Mouse (Mus musculus): ENCODE data around the gene Pip4k2a. TPM values are rescaled to one million over a fixed set of nuclear protein-coding genes. Genes with fewer than 3 reads are reported as not detected.
A peak's percentile ranks its signal among the peaks of the same experiment; 100 is the strongest.
"Not testable (repeated sequence)": the region's sequence is repeated elsewhere in the genome, so short reads cannot be mapped to it uniquely, and the experiment has no call there.

The Pip4k2a gene
- polyA plus RNA-seq (2015; fragmentation: Nextera tagmentation; extraction: Ambion mirVana) = 12.7 and 12.8 TPM in 2 replicates

DNA sequence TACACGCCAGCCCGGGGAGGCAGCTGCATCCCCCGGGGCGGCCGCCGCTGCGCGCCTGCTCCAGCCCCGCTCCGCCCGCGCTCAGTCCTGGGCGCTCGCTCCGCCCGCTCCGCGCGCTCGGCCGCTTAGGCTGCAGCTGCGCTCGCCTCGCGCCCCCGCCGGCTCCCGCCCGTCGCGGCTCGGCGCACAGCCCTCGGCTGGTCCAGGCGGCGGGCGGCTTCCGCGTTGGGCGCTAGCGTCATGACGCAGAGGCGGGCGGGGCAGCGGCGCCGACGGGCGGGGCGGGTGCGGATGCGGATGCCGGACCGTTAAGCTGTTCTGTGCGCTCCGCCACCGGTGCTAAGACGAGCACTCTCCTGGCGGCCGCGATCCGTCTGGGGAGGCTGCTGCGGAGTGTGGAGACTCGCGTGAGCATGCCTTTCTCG lies at the start of gene Pip4k2a, which contains the start of gene 4930426L09Rik:
TSS of gene Pip4k2a (minus strand) at position 73 of the 425 bp plus-strand sequence.
TSS of gene 4930426L09Rik (plus strand) at position 290 of the 425 bp plus-strand sequence.
- no peaks in the 10 kb centered on the region for H3K9me3 ChIP-seq
- WGBS = under 1% methylated on average over 51 of the region's 66 CpGs
- peak; percentile 98 for ATAC-seq (ENCODE audit: low read depth)

DNA sequence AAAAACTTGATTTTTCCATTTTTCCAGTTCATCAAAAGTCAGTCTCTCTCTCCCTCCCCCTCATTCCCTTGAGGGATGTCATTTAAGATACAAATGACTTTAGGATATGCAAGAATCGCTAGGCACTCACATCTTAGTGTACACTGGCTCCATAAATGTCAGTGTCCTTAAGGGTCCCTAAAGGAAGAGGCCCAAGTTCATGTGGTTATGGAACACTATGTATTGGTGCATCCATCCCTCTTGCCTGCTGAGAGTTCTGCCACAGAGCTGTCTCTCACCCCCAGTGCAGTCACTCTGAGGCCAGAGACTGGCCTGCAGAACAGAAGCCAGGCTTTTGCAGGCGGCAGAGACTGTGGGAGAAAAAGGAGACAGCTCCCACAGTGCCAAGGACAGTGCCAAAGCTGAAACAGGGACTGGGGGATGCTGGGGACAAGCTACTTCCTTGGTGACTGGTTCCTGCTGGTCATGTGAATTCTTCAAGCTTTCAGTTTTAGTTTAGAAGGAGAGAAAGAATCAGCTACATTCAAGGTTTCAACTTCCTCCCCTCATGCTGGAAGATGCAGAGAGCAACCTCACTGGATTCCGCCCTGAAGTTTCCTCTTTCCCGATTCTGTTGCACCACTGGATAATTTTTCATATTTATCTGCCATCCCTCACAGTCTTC lies 40.1 kb upstream of the Pip4k2a start:
- WGBS = 73% methylated on average over 4 of the region's 4 CpGs
- no peaks in the 10 kb centered on the region for H3K27me3 ChIP-seq
- H3K27ac ChIP-seq (replicated peaks) = no peak overlapping the region
- H3K9ac ChIP-seq = no peak overlapping the region
- no peaks in the 10 kb centered on the region for H3K36me3 ChIP-seq
- H3K4me1 ChIP-seq (replicated peaks) = no peaks in the 10 kb centered on the region
- peaks cover 5% of the 10 kb centered on the region; the same call in 1 of the 2 replicates for H3K9me3 ChIP-seq
- no peak overlapping the region for H3K4me2 ChIP-seq
- H3K4me3 ChIP-seq = no peak overlapping the region
- no peak for ATAC-seq (ENCODE audit: low read depth)

More for the DNA sequence above, at the start of gene Pip4k2a, which contains the start of gene 4930426L09Rik:
- Histone ChIP-seq H3K27me3 (no peaks in the 10 kb centered on the region), H3K9ac (peak within 1 kb of the TSS; percentile 76), H3K27ac (replicated peaks) (peak within 1 kb of the TSS; percentile 90), H3K4me3 (peak within 1 kb of the TSS; percentile 58), H3K4me1 (replicated peaks) (peaks cover 21% of the 10 kb centered on the region), H3K36me3 (no peaks in the 10 kb centered on the region), H3K4me2 (peak within 1 kb of the TSS; percentile 92)

DNA sequence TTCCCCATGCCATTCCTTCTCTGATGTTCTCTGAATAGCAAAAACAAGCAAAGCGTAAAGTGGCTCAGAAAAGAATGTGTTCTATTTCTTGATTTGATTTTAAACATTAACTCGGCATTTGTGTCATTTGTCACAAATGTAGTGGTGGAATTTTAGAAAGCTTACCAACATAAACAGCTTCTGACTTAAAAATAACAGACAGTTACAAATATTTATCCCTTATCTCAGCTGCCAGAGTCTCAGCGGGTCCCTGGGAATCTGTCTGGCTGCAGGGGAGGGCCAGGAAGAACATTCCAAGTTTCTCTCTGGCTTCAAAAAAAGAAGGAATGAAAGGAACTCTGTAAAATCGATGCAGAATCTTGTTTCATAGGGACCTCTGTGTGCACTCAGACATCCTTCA lies 39.5 kb upstream of the Pip4k2a start:
- Histone ChIP-seq H3K27ac (replicated peaks) (no peak overlapping the region), H3K4me2 (no peak overlapping the region), H3K4me1 (replicated peaks) (no peaks in the 10 kb centered on the region), H3K9ac (no peak overlapping the region), H3K36me3 (no peaks in the 10 kb centered on the region), H3K4me3 (no peak overlapping the region), H3K9me3 (peaks cover 5% of the 10 kb centered on the region; the same call in 1 of the 2 replicates), H3K27me3 (no peaks in the 10 kb centered on the region)
- ATAC-seq (ENCODE audit: low read depth) = no peak
- 81% methylated on average over 4 of the region's 4 CpGs for WGBS

DNA sequence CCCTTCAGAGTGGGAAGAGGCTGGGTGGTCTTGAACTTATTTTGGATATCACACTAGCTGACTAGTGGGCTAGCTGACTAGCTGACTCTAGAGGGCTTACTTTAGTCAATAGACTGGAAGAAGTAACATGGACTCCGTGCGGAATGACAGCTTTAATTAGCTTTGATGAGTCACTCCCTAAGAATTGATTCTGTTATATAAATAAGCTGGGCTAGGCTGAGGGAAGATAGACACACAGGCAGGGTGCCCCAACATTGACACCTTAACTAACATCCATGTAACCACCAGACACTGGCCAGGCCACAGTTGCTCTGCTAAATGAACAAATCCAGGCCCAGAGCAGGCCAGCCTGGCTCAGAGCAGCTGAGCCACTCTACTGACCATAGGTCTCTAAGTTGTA lies 26.9 kb upstream of the Pip4k2a start:
- Histone ChIP-seq H3K9ac (no peak overlapping the region), H3K27me3 (no peaks in the 10 kb centered on the region), H3K27ac (replicated peaks) (no peak overlapping the region), H3K36me3 (no peaks in the 10 kb centered on the region), H3K9me3 (no peaks in the 10 kb centered on the region), H3K4me1 (replicated peaks) (no peaks in the 10 kb centered on the region), H3K4me2 (no peak overlapping the region), H3K4me3 (no peak overlapping the region)
- 89% methylated on average over 2 of the region's 2 CpGs for WGBS
- ATAC-seq (ENCODE audit: low read depth) = no peak

DNA sequence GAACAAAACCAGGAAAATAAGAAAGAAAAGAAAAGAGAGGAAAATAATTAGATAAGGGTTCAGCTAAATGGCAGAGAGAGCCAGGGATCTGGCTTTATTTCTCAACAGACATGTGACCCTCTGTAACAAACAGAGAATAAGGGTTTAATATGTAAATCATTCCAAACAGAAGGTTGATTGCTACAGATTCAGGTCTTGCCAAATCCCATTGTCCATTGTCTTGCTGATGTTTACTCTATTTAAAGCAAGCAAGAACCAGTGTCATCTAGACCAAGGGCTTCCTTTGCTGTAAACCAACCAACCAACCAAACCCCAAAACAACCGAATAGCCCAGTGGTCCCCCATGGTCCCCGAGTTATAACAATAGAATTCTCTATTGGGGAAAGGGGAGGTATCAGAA lies 20.1 kb upstream of the Pip4k2a start:
- Histone ChIP-seq H3K4me1 (replicated peaks) (no peaks in the 10 kb centered on the region), H3K36me3 (no peaks in the 10 kb centered on the region), H3K4me3 (no peak overlapping the region), H3K9ac (no peak overlapping the region), H3K27ac (replicated peaks) (no peak overlapping the region), H3K27me3 (no peaks in the 10 kb centered on the region), H3K4me2 (no peak overlapping the region), H3K9me3 (no peaks in the 10 kb centered on the region)
- WGBS = 83% methylated on average over 2 of the region's 2 CpGs
- no peak for ATAC-seq (ENCODE audit: low read depth)

DNA sequence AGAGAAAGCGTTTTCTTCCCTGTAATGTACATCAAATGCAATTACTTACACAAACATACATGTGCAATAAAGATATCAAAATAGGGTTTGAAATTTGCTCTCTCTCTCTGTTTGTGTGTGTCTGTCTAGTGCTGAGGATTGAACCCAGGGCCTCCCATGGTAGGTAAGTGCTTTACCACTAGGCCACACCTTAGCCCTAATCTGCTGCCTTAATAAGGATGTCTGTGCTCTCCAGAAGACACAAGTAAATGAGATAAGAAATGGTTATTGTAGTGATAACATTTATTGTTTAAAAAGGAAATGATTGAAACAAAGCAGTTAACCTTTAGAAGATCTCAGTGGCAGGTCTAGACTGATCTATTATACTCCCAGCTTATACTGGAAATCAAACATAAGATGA lies 18.9 kb upstream of the Pip4k2a start:
- no peaks in the 10 kb centered on the region for H3K4me1 ChIP-seq (replicated peaks)
- no peaks in the 10 kb centered on the region for H3K36me3 ChIP-seq
- no peaks in the 10 kb centered on the region for H3K9me3 ChIP-seq
- no peaks in the 10 kb centered on the region for H3K27me3 ChIP-seq
- no peak overlapping the region for H3K4me2 ChIP-seq
- H3K27ac ChIP-seq (replicated peaks) = no peak overlapping the region
- ATAC-seq (ENCODE audit: low read depth) = no peak
- WGBS = 90% methylated on average over 1 of the region's 1 CpGs
- H3K4me3 ChIP-seq = no peak overlapping the region
- no peak overlapping the region for H3K9ac ChIP-seq

DNA sequence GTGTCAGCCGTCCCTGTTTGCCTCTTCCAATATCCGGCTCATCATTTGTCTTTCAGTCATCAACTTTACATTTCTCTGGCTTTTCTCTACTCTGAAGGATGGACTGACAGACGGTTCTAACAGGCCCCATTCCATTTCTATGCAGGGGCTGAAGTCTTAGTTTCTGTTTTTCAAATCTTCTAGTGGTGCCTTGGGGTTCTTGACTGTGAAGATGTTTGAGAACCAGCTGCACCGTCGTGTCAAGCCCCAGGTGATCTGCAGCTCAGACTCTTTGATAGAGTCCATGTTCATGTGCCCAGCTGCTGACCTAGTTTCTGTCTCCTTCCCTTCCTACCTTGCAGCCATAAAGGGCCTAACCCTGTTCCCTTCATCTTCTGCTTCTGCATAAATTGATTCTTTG lies 18.4 kb upstream of the Pip4k2a start:
- Histone ChIP-seq H3K27ac (replicated peaks) (no peak overlapping the region), H3K36me3 (no peaks in the 10 kb centered on the region), H3K4me2 (no peak overlapping the region), H3K9ac (no peak overlapping the region), H3K27me3 (no peaks in the 10 kb centered on the region), H3K4me1 (replicated peaks) (no peaks in the 10 kb centered on the region), H3K9me3 (no peaks in the 10 kb centered on the region), H3K4me3 (no peak overlapping the region)
- ATAC-seq (ENCODE audit: low read depth) = no peak
- WGBS = 84% methylated on average over 5 of the region's 5 CpGs

DNA sequence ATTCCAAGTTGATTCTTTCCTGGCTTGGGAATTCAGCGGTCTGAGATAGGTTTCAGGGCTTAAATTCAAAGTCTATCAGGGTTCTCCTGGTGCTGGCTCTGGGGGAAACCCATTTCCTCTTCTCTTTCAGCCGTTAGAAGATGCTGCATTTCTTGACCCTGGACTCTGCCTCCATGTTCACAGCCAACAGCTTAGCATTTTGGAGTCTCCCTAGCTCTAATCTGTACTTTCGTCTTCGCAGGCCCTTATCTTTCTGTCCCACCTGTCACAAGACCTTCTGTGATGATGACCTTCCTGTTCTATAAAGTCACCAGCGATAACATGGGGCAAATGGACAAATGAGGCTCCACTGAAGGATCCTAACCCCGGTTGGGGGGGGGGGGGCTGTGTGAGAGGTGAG lies 13.5 kb upstream of the Pip4k2a start:
- Histone ChIP-seq H3K27ac (replicated peaks) (no peak overlapping the region), H3K9ac (no peak overlapping the region), H3K27me3 (no peaks in the 10 kb centered on the region), H3K9me3 (no peaks in the 10 kb centered on the region), H3K4me2 (no peak overlapping the region), H3K4me3 (no peak overlapping the region), H3K36me3 (no peaks in the 10 kb centered on the region), H3K4me1 (replicated peaks) (no peaks in the 10 kb centered on the region)
- no peak for ATAC-seq (ENCODE audit: low read depth)
- 88% methylated on average over 6 of the region's 6 CpGs for WGBS

DNA sequence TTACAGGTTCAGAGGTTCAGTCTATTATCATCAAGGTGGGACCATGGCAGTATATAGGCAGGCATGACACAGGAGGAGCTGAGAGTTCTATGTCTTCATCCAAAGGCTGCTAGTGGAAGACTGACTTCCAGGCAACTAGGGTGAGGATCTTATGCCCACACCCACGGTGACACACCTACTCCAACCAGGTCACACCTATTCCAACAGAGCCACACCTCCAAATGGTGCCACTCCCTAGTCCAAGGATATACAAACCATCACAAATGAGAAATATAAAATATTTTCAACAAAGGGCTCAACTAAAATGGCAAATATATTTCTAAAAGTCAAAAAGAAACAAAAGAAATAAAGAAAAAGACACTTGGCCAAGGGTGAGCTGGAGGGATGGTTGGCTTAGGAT lies 12.6 kb upstream of the Pip4k2a start:
- H3K4me3 ChIP-seq; H3K27ac ChIP-seq (replicated peaks); H3K9ac ChIP-seq; H3K4me1 ChIP-seq (replicated peaks); ATAC-seq (ENCODE audit: low read depth); H3K36me3 ChIP-seq; H3K4me2 ChIP-seq; H3K27me3 ChIP-seq; H3K9me3 ChIP-seq: not testable (repeated sequence)
- WGBS = 89% methylated on average over 1 of the region's 1 CpGs

DNA sequence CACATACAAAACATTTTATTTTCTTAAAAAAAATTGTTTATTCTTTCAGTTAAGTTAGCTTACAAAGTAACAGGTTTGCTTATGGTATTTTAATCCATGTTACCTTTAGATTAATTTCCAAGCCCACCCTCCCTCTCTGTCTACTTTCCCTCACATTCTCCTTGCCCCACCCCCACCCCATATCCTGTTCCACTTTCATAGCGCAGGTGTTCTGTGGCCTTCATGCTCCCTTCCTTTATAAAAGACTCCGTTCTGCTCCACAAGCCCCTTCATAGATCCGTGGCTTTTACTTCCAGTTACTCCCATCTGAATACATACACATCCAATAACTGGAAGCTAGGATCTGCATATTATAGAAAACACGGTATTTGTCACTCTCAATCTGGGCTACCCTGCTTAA lies 9.7 kb upstream of the Pip4k2a start:
- Histone ChIP-seq H3K4me3 (no peak overlapping the region), H3K27me3 (no peaks in the 10 kb centered on the region), H3K9ac (no peak overlapping the region), H3K36me3 (no peaks in the 10 kb centered on the region), H3K27ac (replicated peaks) (no peak overlapping the region), H3K4me1 (replicated peaks) (no peaks in the 10 kb centered on the region), H3K4me2 (no peak overlapping the region), H3K9me3 (no peaks in the 10 kb centered on the region)
- no peak for ATAC-seq (ENCODE audit: low read depth)
- 85% methylated on average over 4 of the region's 4 CpGs for WGBS

DNA sequence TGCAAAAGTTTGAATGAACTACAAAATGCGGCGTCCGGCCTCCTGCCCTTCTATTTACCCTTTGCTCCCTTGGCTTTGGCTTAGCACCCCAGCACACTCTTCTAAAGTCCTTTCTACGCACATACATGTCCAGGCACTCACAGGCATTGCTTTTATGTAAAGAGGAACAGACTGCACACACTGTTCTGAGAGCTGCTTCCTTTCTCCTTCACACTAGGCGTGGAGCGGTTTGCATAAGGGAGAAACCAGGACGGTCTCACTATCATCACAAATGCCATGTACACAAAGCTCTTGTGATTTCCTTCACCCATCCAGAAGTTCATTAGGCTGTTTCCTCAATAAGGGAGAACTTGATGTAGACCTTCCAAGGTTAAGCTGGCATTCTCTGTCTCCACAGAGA lies 8.2 kb upstream of the Pip4k2a start:
- Histone ChIP-seq H3K27me3 (no peaks in the 10 kb centered on the region), H3K27ac (replicated peaks) (no peak overlapping the region), H3K4me2 (no peak overlapping the region), H3K9ac (no peak overlapping the region), H3K4me1 (replicated peaks) (no peaks in the 10 kb centered on the region), H3K9me3 (no peaks in the 10 kb centered on the region), H3K36me3 (no peaks in the 10 kb centered on the region), H3K4me3 (no peak overlapping the region)
- no peak for ATAC-seq (ENCODE audit: low read depth)
- WGBS = 79% methylated on average over 7 of the region's 7 CpGs

DNA sequence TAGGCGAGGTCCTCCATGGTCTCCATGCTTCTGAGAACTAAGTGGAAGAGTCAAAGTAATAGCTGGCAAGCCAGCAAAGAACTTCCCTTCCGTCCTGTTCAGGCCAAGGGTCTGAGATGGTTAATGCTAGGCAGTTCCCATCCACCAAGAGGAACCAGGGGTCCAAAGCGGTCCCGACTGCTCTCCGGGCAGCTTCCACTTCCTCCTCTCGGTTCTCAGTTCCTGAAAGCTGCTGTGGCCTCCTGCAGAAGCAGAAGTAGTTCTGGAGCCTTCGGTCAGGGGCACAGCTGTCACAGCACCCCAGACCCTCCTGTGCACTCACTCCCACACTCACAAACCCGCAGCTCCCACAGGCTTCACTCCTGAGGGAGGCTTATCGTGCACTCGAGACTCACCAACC lies 6.9 kb upstream of the Pip4k2a start:
- ATAC-seq (ENCODE audit: low read depth) = no peak
- no peaks in the 10 kb centered on the region for H3K9me3 ChIP-seq
- no peaks in the 10 kb centered on the region for H3K27me3 ChIP-seq
- H3K27ac ChIP-seq (replicated peaks) = no peak overlapping the region
- no peak overlapping the region for H3K4me2 ChIP-seq
- no peak overlapping the region for H3K4me3 ChIP-seq
- WGBS = 85% methylated on average over 10 of the region's 10 CpGs
- H3K36me3 ChIP-seq = no peaks in the 10 kb centered on the region
- no peak overlapping the region for H3K9ac ChIP-seq
- no peaks in the 10 kb centered on the region for H3K4me1 ChIP-seq (replicated peaks)

DNA sequence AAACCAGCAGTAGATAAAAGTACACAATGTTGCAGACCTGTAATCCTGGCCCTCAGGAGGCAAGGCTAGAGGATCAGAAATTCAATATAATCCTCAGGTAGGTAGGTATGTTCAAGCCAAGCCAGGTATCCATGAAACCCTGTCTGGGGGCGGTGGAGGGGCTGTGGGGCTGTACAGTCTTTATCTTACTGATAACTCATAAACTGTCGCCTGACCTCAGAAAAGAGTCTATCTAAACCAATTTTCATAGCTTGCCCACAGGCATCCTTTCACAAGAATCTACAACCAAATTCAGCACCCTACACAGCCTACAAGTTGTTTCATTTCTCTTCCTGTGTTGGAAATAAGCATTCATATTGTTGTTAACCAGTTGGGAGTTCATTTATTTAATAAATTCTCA lies 1.5 kb upstream of the Pip4k2a start:
- H3K4me3 ChIP-seq = no peak overlapping the region
- H3K36me3 ChIP-seq = no peaks in the 10 kb centered on the region
- no peaks in the 10 kb centered on the region for H3K27me3 ChIP-seq
- 85% methylated on average over 2 of the region's 2 CpGs for WGBS
- no peaks in the 10 kb centered on the region for H3K9me3 ChIP-seq
- no peak overlapping the region for H3K9ac ChIP-seq
- no peak for ATAC-seq (ENCODE audit: low read depth)
- peaks cover 21% of the 10 kb centered on the region for H3K4me1 ChIP-seq (replicated peaks)
- no peak overlapping the region for H3K4me2 ChIP-seq
- H3K27ac ChIP-seq (replicated peaks) = no peak overlapping the region

All from neural tube, embryonic 13.5 days (tissue).